Mouse (Mus musculus) thymus, postnatal 10 days (tissue): ENCODE results near the gene Sult2a4.
"Not testable (repeated sequence)": the region's sequence is repeated elsewhere in the genome, so short reads cannot be mapped to it uniquely, and the experiment has no call there.

Experiments used
- DNase-seq, 2 experiments: peaks; one replicate each; pipeline ENCODE4 v3.0.0; 2021; ENCODE audit warnings: low spot score in 2 of 2

Sult2a4 gene

GRCm38 (mm10) chr7:13989507-13989906 lies at the start of gene Sult2a4:
Sult2a4 (minus strand) TSS chr7:13989607.
- DNase-seq: not testable (repeated sequence)

- DNase-seq: not testable (repeated sequence)
Measured at GRCm38 (mm10) chr7:14030831-14031230, 41.4 kb upstream of the Sult2a4 start.

GRCm38 (mm10) chr7:14013083-14013482 lies 23.7 kb upstream of the Sult2a4 start:
- DNase-seq: no peak

- DNase-seq: not testable (repeated sequence)
Measured at GRCm38 (mm10) chr7:14010686-14011085, 21.3 kb upstream of the Sult2a4 start.
